Mouse (Mus musculus) kidney, adult 2 months (tissue): ENCODE results near the gene Lars2. TPM values are rescaled to one million over a fixed set of nuclear protein-coding genes. Genes with fewer than 3 reads are reported as not detected.
A peak's percentile ranks its signal among the peaks of the same experiment; 100 is the strongest.
"Not testable (repeated sequence)": the region's sequence is repeated elsewhere in the genome, so short reads cannot be mapped to it uniquely, and the experiment has no call there.

Experiments
- DNase-seq: peaks from one replicate; pipeline ENCODE4 v3.0.0; 2021
- H3K27ac ChIP-seq: fragments of 200-500 bp; 2 replicates; pipeline ENCODE4 v1.5.1; 2012; ENCODE audit warnings: low read depth, low read length, control low read depth, inconsistent platforms; ENCODE audit not compliant: insufficient read depth
- H3K27me3 ChIP-seq: fragments of 200-500 bp; replicated peaks from 2 replicates; pipeline ENCODE4 v1.6.1; 2012; ENCODE audit warnings: mild to moderate bottlenecking, moderate library complexity, low read length, inconsistent platforms; ENCODE audit not compliant: control insufficient read depth, insufficient read depth
- H3K36me3 ChIP-seq: fragments of 200-500 bp; 2 replicates; pipeline ENCODE4 v1.6.1; 2012; ENCODE audit warnings: mild to moderate bottlenecking, moderate library complexity, low read length, inconsistent platforms; ENCODE audit not compliant: control insufficient read depth, insufficient read depth
- H3K4me1 ChIP-seq: fragments of 200-500 bp; 2 replicates; pipeline ENCODE4 v1.6.1; 2011; ENCODE audit warnings: low read length; ENCODE audit not compliant: control insufficient read depth, insufficient read depth
- H3K4me3 ChIP-seq: fragments of 200-500 bp; 2 replicates; pipeline ENCODE4 v1.5.1; 2011; ENCODE audit warnings: mild to moderate bottlenecking, low read depth, low read length, control low read depth; ENCODE audit not compliant: insufficient read depth
- CTCF ChIP-seq: fragments of 200-500 bp; conservative IDR thresholded peaks from 2 replicates; pipeline ENCODE4 v1.5.1; 2011; ENCODE audit warnings: low read depth, mild to moderate bottlenecking, control low read depth, low read length, moderate library complexity, mixed read lengths; ENCODE audit not compliant: insufficient read depth, insufficient read length
- POLR2A ChIP-seq: fragments of 200-500 bp; IDR thresholded peaks from one replicate; pipeline ENCODE4 v1.6.1; 2011; ENCODE audit warnings: low read depth, low read length, control low read depth
- WGBS: fragments of 180-500 bp; shearing (Covaris S2); methylation state at CpG from one replicate; pipeline ENCODE4 v1.1.7; 2018; 5-methylcytosine and 5-hydroxymethylcytosine counted together
- polyA plus RNA-seq: library from polyadenylated mRNA; depleted of rRNA; stranded (reverse); fragments of >200 nt; gene quantifications from 2 replicates; pipeline ENCODE4 v1.2.3, GENCODE M21; 2012

The Lars2 gene
- polyA plus RNA-seq, 1 experiment = 1,036 TPM

- Histone ChIP-seq H3K27ac (no peak overlapping the region), H3K36me3 (no peaks in the 10 kb centered on the region), H3K4me1 (no peaks in the 10 kb centered on the region), H3K4me3 (no peak overlapping the region), H3K27me3 (no peaks in the 10 kb centered on the region)
- no peak for DNase-seq
- TF ChIP-seq POLR2A (no peak), CTCF (no peak)
Observed at GRCm38 (mm10) chr9:123430973-123431372, 64.2 kb downstream of the Lars2 start.

GRCm38 (mm10) chr9:123438223-123438622 is 71.5 kb downstream of the Lars2 start:
- 79% methylated on average over 2 of the region's 2 CpGs for WGBS
- TF ChIP-seq POLR2A (no peak), CTCF (no peak)
- Histone ChIP-seq H3K4me3 (no peak overlapping the region), H3K27ac (no peak overlapping the region), H3K4me1 (no peaks in the 10 kb centered on the region), H3K27me3 (no peaks in the 10 kb centered on the region; the same call in 1 of the 2 replicates), H3K36me3 (peaks cover 3% of the 10 kb centered on the region)
- DNase-seq = no peak

GRCm38 (mm10) chr9:123440230-123441058 is 73.7 kb downstream of the Lars2 start:
- TF ChIP-seq POLR2A (no peak), CTCF (no peak)
- H3K36me3 ChIP-seq = peaks cover 3% of the 10 kb centered on the region
- DNase-seq = no peak
- no peak overlapping the region for H3K4me3 ChIP-seq
- WGBS = 64% methylated on average over 5 of the region's 5 CpGs
- H3K27ac ChIP-seq = no peak overlapping the region
- H3K4me1 ChIP-seq = no peaks in the 10 kb centered on the region
- no peaks in the 10 kb centered on the region; the same call in 1 of the 2 replicates for H3K27me3 ChIP-seq

GRCm38 (mm10) chr9:123447101-123447500 is 80.4 kb downstream of the Lars2 start:
- H3K4me3 ChIP-seq, H3K4me1 ChIP-seq, H3K27ac ChIP-seq, H3K36me3 ChIP-seq, H3K27me3 ChIP-seq: not testable (repeated sequence)
- peak; percentile 12; the same call in 1 of the 2 replicates for TF ChIP-seq CTCF
- WGBS = 100% methylated on average over 3 of the region's 3 CpGs
- peak; percentile 17 for DNase-seq

- Histone ChIP-seq H3K36me3 (no peaks in the 10 kb centered on the region), H3K4me1 (no peaks in the 10 kb centered on the region), H3K27me3 (no peaks in the 10 kb centered on the region), H3K27ac (no peak overlapping the region), H3K4me3 (no peak overlapping the region)
- TF ChIP-seq CTCF (no peak), POLR2A (no peak)
- DNase-seq = no peak
Observed at GRCm38 (mm10) chr9:123448594-123448993, 81.9 kb downstream of the Lars2 start.

- no peaks in the 10 kb centered on the region for H3K36me3 ChIP-seq
- 39% methylated on average over 2 of the region's 2 CpGs for WGBS
- H3K27ac ChIP-seq = no peak overlapping the region
- no peaks in the 10 kb centered on the region for H3K27me3 ChIP-seq
- H3K4me1 ChIP-seq = no peaks in the 10 kb centered on the region
- TF ChIP-seq POLR2A (no peak), CTCF (peak; percentile 72)
- DNase-seq = peak; percentile 55
- H3K4me3 ChIP-seq = no peak overlapping the region
Observed at GRCm38 (mm10) chr9:123450174-123450573, 83.4 kb downstream of the Lars2 start.

- H3K27me3 ChIP-seq = no peaks in the 10 kb centered on the region
- no peak overlapping the region for H3K27ac ChIP-seq
- WGBS = 79% methylated on average over 3 of the region's 3 CpGs
- no peaks in the 10 kb centered on the region for H3K36me3 ChIP-seq
- H3K4me1 ChIP-seq = peaks cover 1% of the 10 kb centered on the region; the same call in 1 of the 2 replicates
- no peak for TF ChIP-seq CTCF
- TF ChIP-seq POLR2A = no peak
- no peak for DNase-seq
- no peak overlapping the region for H3K4me3 ChIP-seq
Observed at GRCm38 (mm10) chr9:123451772-123452171, 85.0 kb downstream of the Lars2 start.
